Comparison of ENCODE assay signal across 9 mouse cellular contexts in the genomic region with DNA sequence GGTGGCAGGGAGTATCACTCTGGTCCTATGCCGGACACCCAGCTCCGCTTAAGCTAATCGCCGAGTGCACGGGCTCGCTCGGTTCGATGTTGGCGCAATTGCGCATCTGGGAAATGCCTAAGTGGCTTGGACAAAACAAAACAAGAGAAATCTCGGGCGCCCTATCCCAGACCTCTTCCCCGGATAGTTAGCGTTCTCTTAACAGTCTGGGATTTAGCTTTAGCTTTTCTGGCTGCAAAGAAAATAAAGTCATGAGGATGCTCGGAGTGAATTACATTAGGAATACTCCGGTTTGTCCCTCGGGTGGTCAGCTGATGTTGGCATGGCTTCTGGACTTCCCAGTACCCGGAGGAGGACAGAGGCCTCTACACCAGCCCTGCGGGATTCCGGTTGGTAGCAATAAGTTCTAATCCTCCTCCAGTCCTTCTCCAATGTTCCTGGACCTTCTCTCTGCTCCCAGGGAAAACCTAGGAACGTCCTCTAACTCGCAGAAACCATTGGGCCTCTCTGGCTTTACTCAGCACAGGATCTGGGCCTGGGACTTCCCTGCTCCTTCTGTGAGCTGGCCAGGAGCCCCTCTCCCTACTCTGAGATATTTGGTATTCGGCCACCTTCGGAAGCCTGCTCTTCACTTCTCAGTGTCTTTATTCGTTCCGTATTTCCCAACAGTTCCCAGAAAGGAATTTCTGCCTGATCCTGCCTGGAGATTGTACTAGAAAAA. TPM values are rescaled to one million over a fixed set of nuclear protein-coding genes. Genes with fewer than 3 reads are reported as not detected.
A peak's percentile ranks its signal among the peaks of the same experiment; 100 is the strongest.
DNase-seq lines count a peak whose midpoint lies in the region; ATAC-seq and TF ChIP-seq lines count a peak whose summit lies in the region.
"Had no signal": no experiment of that assay in that cellular context is flagged by ENCODE, and none has a peak within 500 bp of the region (broad histone marks: within the 10 kb centered on the region; RNA-seq: fewer than 3 reads in every experiment).

No protein-coding gene starts in this region.

- WGBS in liver, embryonic 11.5 days: 3% methylated on average over 26 of the region's 26 CpGs
- under 1% methylated on average over 26 of the region's 26 CpGs for WGBS in forebrain, embryonic 15.5 days
- under 1% methylated on average over 26 of the region's 26 CpGs for WGBS in hindbrain, embryonic 16.5 days

- no peak for ATAC-seq in liver, embryonic 11.5 days (replicated peaks; ENCODE audit: low FRiP score)
- ATAC-seq in forebrain, embryonic 15.5 days (replicated peaks): no peak
- no peak for ATAC-seq in hindbrain, embryonic 16.5 days

- TF ChIP-seq CTCF in left cerebral cortex, adult 2 months (IDR thresholded peaks at IDR 0.05): no peak

- no peak for DNase-seq in liver, embryonic 11.5 days (ENCODE audit: low spot score)
- no peak for DNase-seq in liver
- DNase-seq in neural tube, embryonic 10.5 days (ENCODE audit: extremely low spot score, low spot score): peak; percentile 50
- no peak for DNase-seq in left cerebral cortex, adult 2 months (ENCODE audit: extremely low spot score in 1 of 2, low spot score in 2 of 2)
- no peak for DNase-seq in T-cell, adult 2 months (ENCODE audit: low spot score)
- DNase-seq in adrenal gland, adult 18-20 months (ENCODE audit: low spot score in 2 of 2): no peak

- H3K4me2 ChIP-seq in liver, embryonic 11.5 days: peak overlapping the region; percentile 31; the same call in 1 of the 2 replicates
- peak overlapping the region; percentile 22; the same call in 1 of the 2 replicates for H3K4me2 ChIP-seq in forebrain, embryonic 15.5 days (replicated peaks)
- peak overlapping the region; percentile 18 for H3K4me2 ChIP-seq in hindbrain, embryonic 16.5 days (ENCODE audit: low read length)

- no peaks in the 10 kb centered on the region for H3K36me3 ChIP-seq in liver, embryonic 11.5 days (ENCODE audit: control insufficient read depth, insufficient read depth, low read length)
- no peaks in the 10 kb centered on the region for H3K36me3 ChIP-seq in forebrain, embryonic 15.5 days
- H3K36me3 ChIP-seq in hindbrain, embryonic 16.5 days (ENCODE audit: control insufficient read depth, insufficient read depth, low read length): no peaks in the 10 kb centered on the region

- H3K9ac ChIP-seq in liver, embryonic 11.5 days (ENCODE audit: low read depth, low read length): no peak overlapping the region
- H3K9ac ChIP-seq in forebrain, embryonic 15.5 days (replicated peaks): no peak overlapping the region
- no peak overlapping the region for H3K9ac ChIP-seq in hindbrain, embryonic 16.5 days (ENCODE audit: low read depth, low read length)

- no peak overlapping the region for H3K27ac ChIP-seq in liver, embryonic 11.5 days (ENCODE audit: low read depth, low read length)
- no peak overlapping the region for H3K27ac ChIP-seq in forebrain, embryonic 15.5 days (replicated peaks)
- no peak overlapping the region for H3K27ac ChIP-seq in hindbrain, embryonic 16.5 days (ENCODE audit: low read depth, low read length)
- no peak overlapping the region for H3K27ac ChIP-seq in left cerebral cortex, adult 2 months

- H3K9me3 ChIP-seq in liver, embryonic 11.5 days (ENCODE audit: control insufficient read depth, low read length): no peaks in the 10 kb centered on the region
- no peaks in the 10 kb centered on the region for H3K9me3 ChIP-seq in forebrain, embryonic 15.5 days
- no peaks in the 10 kb centered on the region for H3K9me3 ChIP-seq in hindbrain, embryonic 16.5 days (ENCODE audit: control insufficient read depth, low read length)

- H3K27me3 ChIP-seq in liver, embryonic 11.5 days (replicated peaks; ENCODE audit: control insufficient read depth, insufficient read depth, low read length): peaks cover 100% of the 10 kb centered on the region
- peaks cover 98% of the 10 kb centered on the region for H3K27me3 ChIP-seq in forebrain, embryonic 15.5 days
- H3K27me3 ChIP-seq in hindbrain, embryonic 16.5 days (replicated peaks; ENCODE audit: control insufficient read depth, insufficient read depth, low read length): peaks cover 71% of the 10 kb centered on the region

- H3K4me3 ChIP-seq in liver, embryonic 11.5 days (ENCODE audit: low read depth, low read length): peak overlapping the region; percentile 1
- peak overlapping the region; percentile 16 for H3K4me3 ChIP-seq in forebrain, embryonic 15.5 days
- peak overlapping the region; percentile 26 for H3K4me3 ChIP-seq in hindbrain, embryonic 16.5 days (ENCODE audit: low read length)
- no peak overlapping the region for H3K4me3 ChIP-seq in left cerebral cortex, adult 2 months

- intact Hi-C loops in left cerebral cortex, adult 2 months (cut with DNase I): no loop called here

- H3K4me1 ChIP-seq in liver, embryonic 11.5 days (replicated peaks; ENCODE audit: control insufficient read depth, insufficient read depth, low read length): peaks cover 3% of the 10 kb centered on the region
- H3K4me1 ChIP-seq in forebrain, embryonic 15.5 days: peaks cover 13% of the 10 kb centered on the region; the same call in 1 of the 2 replicates
- peaks cover 5% of the 10 kb centered on the region; the same call in 1 of the 2 replicates for H3K4me1 ChIP-seq in hindbrain, embryonic 16.5 days (ENCODE audit: control insufficient read depth, insufficient read depth, low read depth, low read length)

RNA-seq across cellular contexts. Expression of gene Nkx2-5, which starts 4.9 kb away (rescaled TPM):
- 1.0 and 2.1 TPM in 2 replicates for polyA plus RNA-seq in liver, embryonic 11.5 days (2014; fragmentation: Nextera tagmentation; extraction: Ambion mirVana)
- polyA plus RNA-seq in forebrain, embryonic 15.5 days (2015; fragmentation: Nextera tagmentation; extraction: Ambion mirVana): 0.59 TPM in 1 of 2 replicates, not detected in the other
- not detected in 2 replicates for polyA plus RNA-seq in hindbrain, embryonic 16.5 days (2015; fragmentation: Nextera tagmentation; extraction: Ambion mirVana)
- total RNA-seq in left cerebral cortex, adult 2 months (2021): not detected
- not detected for total RNA-seq in adrenal gland, adult 18-20 months (2021)
- total RNA-seq: layer of hippocampus, adult 18-20 months had no signal

RNA-seq across cellular contexts. Expression of gene Bnip1, which starts 59.0 kb away (rescaled TPM):
- polyA plus RNA-seq in liver, embryonic 11.5 days (2014; fragmentation: Nextera tagmentation; extraction: Ambion mirVana): 44.0 TPM in 2 replicates
- 51.0 and 54.5 TPM in 2 replicates for polyA plus RNA-seq in forebrain, embryonic 15.5 days (2015; fragmentation: Nextera tagmentation; extraction: Ambion mirVana)
- polyA plus RNA-seq in hindbrain, embryonic 16.5 days (2015; fragmentation: Nextera tagmentation; extraction: Ambion mirVana): 57.7 and 63.6 TPM in 2 replicates
- total RNA-seq in left cerebral cortex, adult 2 months (2021): 10 to 100 TPM; 32.6 to 34.6 TPM
- total RNA-seq in adrenal gland, adult 18-20 months (2021): 10 to 100 TPM; 20.2 to 23.7 TPM
